Mouse (Mus musculus): ENCODE results near the gene Spata3. TPM values are rescaled to one million over a fixed set of nuclear protein-coding genes. Genes with fewer than 3 reads are reported as not detected.

The Spata3 gene
- total RNA-seq, 2 experiments from 2014 or later, result 0.58 to 0.64 TPM

Other genes starting within 250 kb of the Spata3 start
- under 1 TPM; 0.24 to 0.84 TPM for gene A630001G21Rik, start 238.2 kb upstream of the Spata3 start, total RNA-seq (2021)
- 100 to 1,000 TPM; 134 to 144 TPM for gene Cab39, start 223.4 kb upstream of the Spata3 start, total RNA-seq (2021)
- gene Itm2c, start 122.5 kb upstream of the Spata3 start, total RNA-seq (2021), result 100 to 1,000 TPM; 111 to 124 TPM
- 1 to 10 TPM; 6.1 to 7.2 TPM for gene 4933407L21Rik, start 88.3 kb upstream of the Spata3 start, total RNA-seq (2021)
- under 1 TPM in 1 of 2 experiments, not detected in 1; 0.10 TPM for gene Gpr55, start 55.8 kb upstream of the Spata3 start, total RNA-seq (2021)
- gene 2810459M11Rik, start 29.0 kb downstream of the Spata3 start, total RNA-seq (2021), result 10 to 100 TPM; 11.1 to 11.8 TPM
- 100 to 1,000 TPM; 134 to 135 TPM for gene Psmd1, start 47.6 kb downstream of the Spata3 start, total RNA-seq (2021)
- gene Htr2b, start 95.2 kb downstream of the Spata3 start, total RNA-seq (2021), result not detected
- 1 to 10 TPM; 4.0 to 4.4 TPM for gene Gm21972, start 116.8 kb downstream of the Spata3 start, total RNA-seq (2021)
- gene Armc9, start 138.0 kb downstream of the Spata3 start, total RNA-seq (2021), result 10 to 100 TPM; 32.7 to 36.7 TPM